Mouse (Mus musculus) CH12.LX (cell line): Measurements from ENCODE around the gene Map4k5. TPM values are rescaled to one million over a fixed set of nuclear protein-coding genes. Genes with fewer than 3 reads are reported as not detected.

Experiments used
- DNase-seq: peaks from one replicate; pipeline ENCODE4 v3.0.0-alpha.2; 2013; ENCODE audit errors: extremely low read depth
- H3K27ac ChIP-seq: 2 replicates; pipeline ENCODE4 v1.5.1; 2012; ENCODE audit warnings: low read depth, mild to moderate bottlenecking, control low read depth, moderate library complexity; ENCODE audit not compliant: insufficient read depth
- H3K27me3 ChIP-seq: replicated peaks from 2 replicates; pipeline ENCODE3; 2012; ENCODE audit warnings: inconsistent platforms
- H3K36me3 ChIP-seq, 2 experiments: replicated peaks in 1 of 2; 2 replicates each; pipeline versions ENCODE3 to v1.6.1; 2012; ENCODE audit warnings: inconsistent platforms in 1 of 2, low read length in 1 of 2, mild to moderate bottlenecking in 1 of 2, mixed read lengths in 1 of 2, moderate library complexity in 1 of 2; ENCODE audit not compliant: control insufficient read depth in 1 of 2, insufficient read depth in 1 of 2
- H3K4me1 ChIP-seq, 2 experiments: 2 replicates each; pipeline ENCODE4 v1.6.1; 2012; ENCODE audit warnings: inconsistent platforms in 1 of 2, moderate library complexity in 1 of 2; ENCODE audit not compliant: insufficient read depth in 2 of 2, control insufficient read depth in 1 of 2
- H3K4me2 ChIP-seq: 2 replicates; pipeline ENCODE4 v1.6.1; 2012; ENCODE audit warnings: low read depth, mild to moderate bottlenecking, control low read depth; ENCODE audit not compliant: poor library complexity, insufficient read depth, severe bottlenecking
- H3K4me3 ChIP-seq, 3 experiments: fragments of 150-350 bp in 1 of 3; sonication (generic) in 1 of 3; replicated peaks in 1 of 3; 2 replicates each; pipeline versions ENCODE3 to v1.5.1; 2011 to 2012; ENCODE audit warnings: low read depth in 2 of 3, low read length in 2 of 3, mild to moderate bottlenecking in 2 of 3, moderate library complexity in 2 of 3, control low read depth in 1 of 3, improper control_type of control experiment in 1 of 3, inconsistent platforms in 1 of 3, mixed read lengths in 1 of 3; ENCODE audit not compliant: poor library complexity in 1 of 3
- H3K79me2 ChIP-seq: replicated peaks from 2 replicates; pipeline ENCODE4 v1.6.1; 2012; ENCODE audit warnings: mild to moderate bottlenecking, moderate library complexity; ENCODE audit not compliant: control insufficient read depth, poor library complexity, insufficient read depth, severe bottlenecking; ENCODE audit errors: extremely low read depth
- H3K9ac ChIP-seq: 2 replicates; pipeline ENCODE4 v1.6.1; 2012; ENCODE audit warnings: low read depth, mild to moderate bottlenecking, control low read depth, moderate library complexity; ENCODE audit not compliant: insufficient read depth
- H3K9me3 ChIP-seq: replicated peaks from 2 replicates; pipeline ENCODE3; 2012; ENCODE audit warnings: low read length, inconsistent platforms, mixed read lengths
- BHLHE40 ChIP-seq: IDR thresholded peaks from 2 replicates; pipeline ENCODE4 v1.6.1; 2011; ENCODE audit warnings: mild to moderate bottlenecking, low read depth, low read length, improper control_type of control experiment
- CHD2 ChIP-seq: IDR thresholded peaks from 2 replicates; pipeline ENCODE4 v1.6.1; 2011; ENCODE audit warnings: low read length, improper control_type of control experiment
- CTCF ChIP-seq, 2 experiments: IDR thresholded peaks in 1 of 2; conservative IDR thresholded peaks in 1 of 2; 2 replicates each; pipeline ENCODE4 v1.5.1; 2011 to 2012; ENCODE audit warnings: low read depth in 2 of 2, low read length in 2 of 2, improper control_type of control experiment in 1 of 2, inconsistent platforms in 1 of 2, mild to moderate bottlenecking in 1 of 2, moderate library complexity in 1 of 2
- E2F4 ChIP-seq: IDR thresholded peaks from 2 replicates; pipeline ENCODE4 v1.6.1; 2011; ENCODE audit warnings: low read depth, low read length, improper control_type of control experiment; ENCODE audit not compliant: insufficient replicate concordance
- ELF1 ChIP-seq: IDR thresholded peaks from 2 replicates; pipeline ENCODE4 v1.6.1; 2014; ENCODE audit warnings: low read depth, mild to moderate bottlenecking, inconsistent platforms, low read length, improper control_type of control experiment
- ETS1 ChIP-seq: conservative IDR thresholded peaks from 2 replicates; pipeline ENCODE4 v1.6.1; 2012; ENCODE audit warnings: low read depth, mild to moderate bottlenecking, inconsistent platforms, low read length, improper control_type of control experiment, moderate library complexity
- HCFC1 ChIP-seq: IDR thresholded peaks from 2 replicates; pipeline ENCODE4 v1.6.1; 2012; ENCODE audit warnings: low read depth, mild to moderate bottlenecking, inconsistent platforms, low read length, improper control_type of control experiment
- IRF4 ChIP-seq: IDR thresholded peaks from 2 replicates; pipeline ENCODE4 v1.6.1; 2014; ENCODE audit warnings: low read depth, mild to moderate bottlenecking, inconsistent platforms, low read length, improper control_type of control experiment
- KAT2A ChIP-seq: IDR thresholded peaks from 2 replicates; pipeline ENCODE4 v1.6.1; 2012; ENCODE audit warnings: low read length, improper control_type of control experiment, inconsistent platforms; ENCODE audit not compliant: insufficient replicate concordance
- MAX ChIP-seq: IDR thresholded peaks from 2 replicates; pipeline ENCODE4 v1.6.1; 2011; ENCODE audit warnings: low read length, improper control_type of control experiment
- MEF2A ChIP-seq: IDR thresholded peaks from 2 replicates; pipeline ENCODE4 v1.6.1; 2014; ENCODE audit warnings: low read depth, mild to moderate bottlenecking, inconsistent platforms, low read length, improper control_type of control experiment, borderline replicate concordance
- MXI1 ChIP-seq: IDR thresholded peaks from 2 replicates; pipeline ENCODE4 v1.6.1; 2011; ENCODE audit warnings: mild to moderate bottlenecking, low read depth, low read length, improper control_type of control experiment
- MYC ChIP-seq: IDR thresholded peaks from 2 replicates; pipeline ENCODE4 v1.6.1; 2011; ENCODE audit warnings: low read depth, mild to moderate bottlenecking, improper control_type of control experiment, low read length
- NELFE ChIP-seq: IDR thresholded peaks from 2 replicates; pipeline ENCODE4 v1.6.1; 2011; ENCODE audit warnings: low read depth, low read length, improper control_type of control experiment
- NRF1 ChIP-seq: IDR thresholded peaks from 2 replicates; pipeline ENCODE4 v1.6.1; 2014; ENCODE audit warnings: low read depth, mild to moderate bottlenecking, inconsistent platforms, low read length, improper control_type of control experiment, moderate library complexity
- POLR2A ChIP-seq: IDR thresholded peaks from 2 replicates; pipeline ENCODE4 v1.6.1; 2011; ENCODE audit warnings: low read depth, mild to moderate bottlenecking, improper control_type of control experiment, low read length
- RAD21 ChIP-seq: IDR thresholded peaks from 2 replicates; pipeline ENCODE4 v1.6.1; 2011; ENCODE audit warnings: low read depth, mild to moderate bottlenecking, low read length, improper control_type of control experiment, moderate library complexity
- RCOR1 ChIP-seq: conservative IDR thresholded peaks from 2 replicates; pipeline ENCODE4 v1.6.1; 2012; ENCODE audit warnings: low read depth, mild to moderate bottlenecking, inconsistent platforms, low read length, improper control_type of control experiment
- SIN3A ChIP-seq: IDR thresholded peaks from 2 replicates; pipeline ENCODE4 v1.6.1; 2012; ENCODE audit warnings: low read length, improper control_type of control experiment, inconsistent platforms
- SMC3 ChIP-seq: IDR thresholded peaks from 2 replicates; pipeline ENCODE4 v1.6.1; 2011; ENCODE audit warnings: low read depth, low read length, improper control_type of control experiment
- TCF12 ChIP-seq: IDR thresholded peaks from 2 replicates; pipeline ENCODE4 v1.6.1; 2014; ENCODE audit warnings: low read depth, mild to moderate bottlenecking, inconsistent platforms, low read length, improper control_type of control experiment
- UBTF ChIP-seq: IDR thresholded peaks from 2 replicates; pipeline ENCODE4 v1.6.1; 2012; ENCODE audit warnings: low read depth, mild to moderate bottlenecking, inconsistent platforms, low read length, improper control_type of control experiment, moderate library complexity
- ZMIZ1 ChIP-seq: IDR thresholded peaks from 2 replicates; pipeline ENCODE4 v1.6.1; 2012; ENCODE audit warnings: low read depth, mild to moderate bottlenecking, inconsistent platforms, low read length, improper control_type of control experiment
- ZNF384 ChIP-seq: IDR thresholded peaks from 2 replicates; pipeline ENCODE4 v1.6.1; 2012; ENCODE audit warnings: low read depth, low read length, improper control_type of control experiment, inconsistent platforms
- dilution Hi-C: fragments of 300-500 bp; cut with MboI; formaldehyde crosslinking; loops from 2 replicates; pipeline ENCODE4 v1.14.3; 2020; ENCODE audit warnings: low sequenced_read_pairs; ENCODE audit not compliant: extremely low pct_unique_long_range_greater_than_20kb, extremely low pct_ligation_motif_present
- in situ Hi-C: fragments of 300-500 bp; cut with MboI; formaldehyde crosslinking; loops from 3 replicates; pipeline ENCODE4 v1.14.3; 2019; ENCODE audit warnings: low sequenced_read_pairs, low pct_ligation_motif_present, low pct_unique_long_range_greater_than_20kb, mixed read lengths
- polyA plus RNA-seq: library from polyadenylated mRNA; unstranded; fragments of >175 nt; gene quantifications from 2 replicates; pipeline ENCODE4 v1.2.1, GENCODE M21; 2012; ENCODE audit warnings: low read depth; ENCODE audit not compliant: insufficient read length
- total RNA-seq, 2 experiments: library from RNA; depleted of rRNA; stranded (reverse); fragments of 300-350 nt in 1 of 2; fragments of >200 nt in 1 of 2; gene quantifications; 2 replicates each; pipeline ENCODE4 v1.2.3; 2012 to 2014

The Map4k5 gene
- total RNA-seq (2012; rRNA removed), result 7.8 and 9.6 TPM in 2 replicates
- 12.5 and 14.0 TPM in 2 replicates for total RNA-seq (2014; rRNA removed)
- 12.5 and 13.5 TPM in 2 replicates for polyA plus RNA-seq

DNA sequence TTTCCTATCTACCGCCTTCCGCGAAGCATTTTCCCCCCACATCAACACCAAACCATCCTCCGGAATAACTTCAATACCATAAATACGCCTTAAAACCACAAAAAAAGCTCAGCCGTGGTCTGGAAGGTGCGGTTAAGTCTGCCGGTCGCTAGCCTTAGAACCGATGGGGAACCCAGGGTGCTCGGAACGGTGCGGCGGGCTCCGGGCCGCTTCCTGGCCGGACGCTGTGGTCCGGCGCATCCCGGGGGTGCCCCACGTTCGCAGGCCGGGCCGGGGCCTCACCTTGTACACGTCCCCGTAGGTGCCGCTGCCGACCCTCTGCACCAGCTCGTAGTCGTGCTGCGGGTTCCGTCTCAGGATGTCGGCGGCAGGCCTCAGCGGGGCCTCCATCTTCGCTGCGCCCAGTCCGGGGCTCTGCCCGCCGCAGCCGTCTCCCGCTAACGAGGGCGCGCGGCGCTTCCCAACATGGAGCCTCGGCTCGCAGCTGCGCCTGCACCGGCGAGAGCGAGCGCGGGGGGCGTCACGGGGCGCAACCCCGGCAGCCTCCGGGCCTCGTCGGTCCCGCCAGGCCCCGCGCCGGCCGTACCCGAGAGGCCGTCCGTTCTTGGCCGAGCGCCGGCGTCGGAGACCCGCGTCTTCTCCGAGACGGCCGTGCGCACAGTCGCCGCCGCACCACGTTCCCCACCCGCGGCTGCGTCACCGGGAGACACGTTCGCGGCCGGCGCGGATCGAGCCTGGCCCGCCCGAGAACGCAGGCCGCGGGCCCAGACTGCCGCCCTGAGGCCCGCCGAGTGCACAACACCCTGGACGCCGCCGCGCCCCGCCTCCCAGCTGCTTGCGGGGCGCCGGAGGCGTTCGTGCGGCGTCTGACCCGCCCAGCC lies at the start of gene Map4k5, which contains the start of gene Atl1:
TSS of gene Map4k5 (minus strand) at position 830 of the 881 bp plus-strand sequence.
TSS of gene Atl1 (plus strand) at position 244 of the 881 bp plus-strand sequence.
- Histone ChIP-seq H3K4me2 (peak within 1 kb of the TSS; percentile 84), H3K27me3 (no peaks in the 10 kb centered on the region), H3K36me3 (peaks cover 0 to 7% of the 10 kb centered on the region in 2 experiments), H3K4me1 (peaks cover 10 to 27% of the 10 kb centered on the region in 2 experiments; a peak in 3 of 4 replicates), H3K79me2 (no peaks in the 10 kb centered on the region; the same call in 1 of the 2 replicates), H3K9ac (peak within 1 kb of the TSS; percentile 79), H3K9me3 (peaks cover 2% of the 10 kb centered on the region), H3K27ac (peak within 1 kb of the TSS; percentile 27), H3K4me3 (peak within 1 kb of the TSS; percentile 77 to 87 (median 80))
- TF ChIP-seq NELFE (0 out of 2 replicates have a peak, but pooled peaks have one; percentile 54), NRF1 (peak; percentile 56), MEF2A (peak; percentile 27; the same call in 1 of the 2 replicates), ELF1 (peak; percentile 50), MAX (peak; percentile 68; the same call in 1 of the 2 replicates), E2F4 (no peak), MYC (0 out of 2 replicates have a peak, but pooled peaks have one; percentile 27), SIN3A (peak; percentile 67), MXI1 (peak; percentile 62; the same call in 1 of the 2 replicates), ZMIZ1 (no peak; the same call in none of the 2 replicates), HCFC1 (peak; percentile 75), POLR2A (peak; percentile 61), BHLHE40 (peak; percentile 44), ETS1 (no peak), CTCF (conservative IDR thresholded peaks at IDR 0.05 in 1 of 2, IDR thresholded peaks at IDR 0.05 in 1 of 2; ENCODE audit: low read depth in 2 of 2, low read length in 2 of 2) (peak in 1 of 2 experiments; percentile 86; a peak in 2 of 4 replicates), UBTF (peak; percentile 92), ZNF384 (no peak), RCOR1 (no peak), CHD2 (0 out of 2 replicates have a peak, but pooled peaks have one; percentile 16), IRF4 (peak; percentile 52; the same call in 1 of the 2 replicates), SMC3 (peak; percentile 72), RAD21 (peak; percentile 82), TCF12 (peak; percentile 69; the same call in 1 of the 2 replicates), KAT2A (0 out of 2 replicates have a peak, but pooled peaks have one; percentile 35)
- in situ Hi-C loops, result loop anchor here (10.0 kb wide), 1 partner anchor 128 kb away; no protein-coding TSS in a partner anchor
- DNase-seq, result peak; percentile 67
- dilution Hi-C loops, result no loop called here
